Mouse (Mus musculus) lung, embryonic 16.5 days (tissue): ENCODE measurements around the gene Lrfn2. TPM values are rescaled to one million over a fixed set of nuclear protein-coding genes. Genes with fewer than 3 reads are reported as not detected.

Experiments used
- ATAC-seq: fragments of 200-750 bp; cut with Nextera tagmentation; 2 replicates; pipeline ENCODE4 v1.8.0; 2017; ENCODE audit warnings: low read depth, mild to moderate bottlenecking, moderate library complexity
- H3K27ac ChIP-seq: fragments of 300-500 bp; sonication (generic); 2 replicates; pipeline ENCODE4 v1.5.1; 2014; ENCODE audit warnings: mild to moderate bottlenecking, control low read depth, low read length
- H3K27me3 ChIP-seq: fragments of 300-500 bp; sonication (generic); 2 replicates; pipeline ENCODE4 v1.6.1; 2014; ENCODE audit warnings: low read depth, low read length, mixed read lengths; ENCODE audit not compliant: control insufficient read depth, insufficient read depth
- H3K36me3 ChIP-seq: fragments of 300-500 bp; sonication (generic); 2 replicates; pipeline ENCODE4 v1.6.1; 2014; ENCODE audit warnings: low read length; ENCODE audit not compliant: control insufficient read depth, insufficient read depth
- H3K4me1 ChIP-seq: fragments of 300-500 bp; sonication (generic); replicated peaks from 2 replicates; pipeline ENCODE4 v1.6.1; 2014; ENCODE audit warnings: low read length, mixed read lengths; ENCODE audit not compliant: control insufficient read depth, insufficient read depth
- H3K4me2 ChIP-seq: fragments of 300-500 bp; sonication (generic); 2 replicates; pipeline ENCODE4 v1.6.1; 2014; ENCODE audit warnings: low read depth, low read length, control low read depth
- H3K4me3 ChIP-seq: fragments of 300-500 bp; sonication (generic); 2 replicates; pipeline ENCODE4 v1.5.1; 2014; ENCODE audit warnings: mild to moderate bottlenecking, low read length, control low read depth
- H3K9ac ChIP-seq: fragments of 300-500 bp; sonication (generic); 2 replicates; pipeline ENCODE4 v1.6.1; 2014; ENCODE audit warnings: low read length, control low read depth
- H3K9me3 ChIP-seq: fragments of 300-500 bp; sonication (generic); 2 replicates; pipeline ENCODE4 v1.6.1; 2016; ENCODE audit warnings: low read length; ENCODE audit not compliant: control insufficient read depth
- WGBS: fragments of 180-500 bp; shearing (Covaris S2); extraction: QIAGEN DNeasy Blood & Tissue Kit; methylation state at CpG from one replicate; pipeline ENCODE4 v1.1.7; 2014; 5-methylcytosine and 5-hydroxymethylcytosine counted together
- polyA plus RNA-seq: library from polyadenylated mRNA; unstranded; fragments of >200 nt; fragmentation: Nextera tagmentation; extraction: Ambion mirVana; gene quantifications from 2 replicates; pipeline ENCODE4 v1.2.1, GENCODE M21; 2015

Lrfn2 gene
- polyA plus RNA-seq, 1 experiment from 2014 or later, result 0.25 TPM

GRCm38 (mm10) chr17:49079647-49080046 is 147.5 kb downstream of the Lrfn2 start:
- WGBS, result 45% methylated on average over 2 of the region's 2 CpGs
- no peak overlapping the region for H3K9ac ChIP-seq
- H3K27me3 ChIP-seq, result no peaks in the 10 kb centered on the region

GRCm38 (mm10) chr17:49083594-49084380 is 151.6 kb downstream of the Lrfn2 start:
- Histone ChIP-seq H3K27me3 (no peaks in the 10 kb centered on the region), H3K4me3 (no peak overlapping the region), H3K9ac (no peak overlapping the region), H3K9me3 (no peaks in the 10 kb centered on the region), H3K27ac (no peak overlapping the region), H3K4me2 (no peak overlapping the region), H3K36me3 (no peaks in the 10 kb centered on the region), H3K4me1 (no peaks in the 10 kb centered on the region)
- WGBS, result 58% methylated on average over 9 of the region's 9 CpGs
- peak; percentile 28; the same call in 1 of the 2 replicates for ATAC-seq

More at GRCm38 (mm10) chr17:49079647-49080046, 147.5 kb downstream of the Lrfn2 start:
- ATAC-seq, result no peak
- H3K36me3 ChIP-seq, result no peaks in the 10 kb centered on the region
- no peak overlapping the region for H3K27ac ChIP-seq
- H3K9me3 ChIP-seq, result no peaks in the 10 kb centered on the region
- H3K4me1 ChIP-seq, result 0 out of 2 replicates have a peak, but pooled peaks cover 3% of the 10 kb centered on the region
- H3K4me2 ChIP-seq, result no peak overlapping the region
- H3K4me3 ChIP-seq, result no peak overlapping the region

- Histone ChIP-seq H3K9ac (no peak overlapping the region), H3K27me3 (no peaks in the 10 kb centered on the region), H3K36me3 (no peaks in the 10 kb centered on the region), H3K4me1 (no peaks in the 10 kb centered on the region), H3K27ac (no peak overlapping the region), H3K4me2 (no peak overlapping the region), H3K9me3 (no peaks in the 10 kb centered on the region), H3K4me3 (no peak overlapping the region)
- 80% methylated on average over 4 of the region's 4 CpGs for WGBS
- ATAC-seq, result no peak
Observed at GRCm38 (mm10) chr17:49085111-49085510, 152.9 kb downstream of the Lrfn2 start.

- Histone ChIP-seq H3K27me3 (no peaks in the 10 kb centered on the region), H3K9ac (no peak overlapping the region), H3K9me3 (no peaks in the 10 kb centered on the region), H3K36me3 (no peaks in the 10 kb centered on the region), H3K4me1 (no peaks in the 10 kb centered on the region; the same call in 1 of the 2 replicates), H3K27ac (no peak overlapping the region), H3K4me3 (no peak overlapping the region), H3K4me2 (no peak overlapping the region)
- peak; percentile 10; the same call in 1 of the 2 replicates for ATAC-seq
- WGBS, result 67% methylated on average over 16 of the region's 16 CpGs
Observed at GRCm38 (mm10) chr17:49096781-49097544, 164.8 kb downstream of the Lrfn2 start.

GRCm38 (mm10) chr17:49111399-49111798 is 179.2 kb downstream of the Lrfn2 start:
- H3K27ac ChIP-seq, result no peak overlapping the region
- H3K27me3 ChIP-seq, result no peaks in the 10 kb centered on the region
- H3K4me3 ChIP-seq, result no peak overlapping the region
- no peaks in the 10 kb centered on the region for H3K36me3 ChIP-seq
- H3K4me1 ChIP-seq, result no peaks in the 10 kb centered on the region
- WGBS, result 78% methylated on average over 3 of the region's 3 CpGs
- H3K9ac ChIP-seq, result no peak overlapping the region
- no peaks in the 10 kb centered on the region for H3K9me3 ChIP-seq
- ATAC-seq, result no peak
- no peak overlapping the region for H3K4me2 ChIP-seq

GRCm38 (mm10) chr17:49111911-49112310 is 179.7 kb downstream of the Lrfn2 start:
- Histone ChIP-seq H3K27ac (no peak overlapping the region), H3K9ac (no peak overlapping the region), H3K36me3 (no peaks in the 10 kb centered on the region), H3K4me2 (no peak overlapping the region), H3K9me3 (no peaks in the 10 kb centered on the region), H3K4me1 (no peaks in the 10 kb centered on the region), H3K27me3 (no peaks in the 10 kb centered on the region), H3K4me3 (no peak overlapping the region)
- 95% methylated on average over 2 of the region's 2 CpGs for WGBS
- no peak for ATAC-seq

GRCm38 (mm10) chr17:49113336-49113735 is 181.2 kb downstream of the Lrfn2 start:
- Histone ChIP-seq H3K4me3 (no peak overlapping the region), H3K4me1 (no peaks in the 10 kb centered on the region)
- 28% methylated on average over 3 of the region's 3 CpGs for WGBS

GRCm38 (mm10) chr17:49124166-49124565 is 192.0 kb downstream of the Lrfn2 start:
- Histone ChIP-seq H3K4me1 (0 out of 2 replicates have a peak, but pooled peaks cover 2% of the 10 kb centered on the region), H3K4me2 (no peak overlapping the region), H3K4me3 (no peak overlapping the region), H3K27me3 (no peaks in the 10 kb centered on the region), H3K36me3 (no peaks in the 10 kb centered on the region), H3K9ac (no peak overlapping the region), H3K27ac (no peak overlapping the region), H3K9me3 (peaks cover 2% of the 10 kb centered on the region; the same call in 1 of the 2 replicates)
- WGBS, result 40% methylated on average over 1 of the region's 1 CpGs
- no peak for ATAC-seq

More at GRCm38 (mm10) chr17:49113336-49113735, 181.2 kb downstream of the Lrfn2 start:
- Histone ChIP-seq H3K9me3 (no peaks in the 10 kb centered on the region), H3K27ac (no peak overlapping the region), H3K4me2 (no peak overlapping the region), H3K27me3 (no peaks in the 10 kb centered on the region), H3K36me3 (no peaks in the 10 kb centered on the region), H3K9ac (no peak overlapping the region)
- 0 out of 2 replicates have a peak, but pooled peaks have one; percentile 41 for ATAC-seq

- 34% methylated on average over 3 of the region's 3 CpGs for WGBS
- no peak overlapping the region for H3K9ac ChIP-seq
- H3K4me2 ChIP-seq, result no peak overlapping the region
- peaks cover 2% of the 10 kb centered on the region; the same call in 1 of the 2 replicates for H3K9me3 ChIP-seq
- ATAC-seq, result no peak
- no peak overlapping the region for H3K27ac ChIP-seq
- 0 out of 2 replicates have a peak, but pooled peaks cover 2% of the 10 kb centered on the region for H3K4me1 ChIP-seq
- H3K27me3 ChIP-seq, result no peaks in the 10 kb centered on the region
- no peaks in the 10 kb centered on the region for H3K36me3 ChIP-seq
- H3K4me3 ChIP-seq, result no peak overlapping the region
Observed at GRCm38 (mm10) chr17:49124642-49125041, 192.5 kb downstream of the Lrfn2 start.
